Mouse (Mus musculus): ENCODE measurements at regions not wholly inside any gene's neighbourhood (a gene's known extent, or its start where the extent isn't known, plus 50 kb on each side); places are given as distances from the start of the nearest gene placed in this dataset.

DNA sequence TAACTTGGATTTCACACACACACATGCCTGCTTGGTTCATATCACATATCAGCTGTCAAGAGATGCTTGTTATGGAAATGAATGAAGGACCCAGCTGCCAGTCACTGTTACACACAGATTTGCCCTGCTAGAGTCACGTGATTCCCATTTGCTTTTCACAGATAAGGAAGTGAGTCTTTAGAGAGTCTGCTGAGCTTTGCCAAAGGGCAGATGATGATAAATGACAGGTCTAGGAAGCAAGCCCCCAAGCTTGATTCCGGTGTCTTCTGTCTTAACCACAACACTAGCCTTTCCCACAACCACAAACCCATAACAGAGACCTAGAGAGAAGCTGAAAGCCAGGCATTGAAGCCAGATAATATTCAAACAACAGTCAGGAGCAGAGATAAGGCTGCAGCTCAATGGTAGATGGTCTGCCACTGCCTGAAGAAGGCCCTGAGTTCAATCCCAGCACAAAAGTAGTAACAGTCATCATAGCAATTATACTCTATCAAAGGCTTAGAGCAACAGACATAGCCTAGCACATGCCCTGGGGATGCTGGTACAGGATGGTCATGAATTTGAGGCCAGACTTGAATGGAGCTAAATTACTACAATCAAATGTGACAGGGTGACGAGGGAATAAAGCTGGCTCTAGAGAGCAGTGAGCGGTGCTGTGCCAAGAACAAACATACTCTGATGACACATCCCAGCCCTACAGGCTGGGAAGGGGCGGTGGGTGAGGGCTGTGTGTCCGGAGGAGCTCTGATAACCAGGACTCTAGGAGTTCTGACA is 89.0 kb upstream of the H2afz start:
- Histone ChIP-seq H3K4me3 (no peak overlapping the region), H3K27me3 (ENCODE audit: low read depth, poor library complexity, severe bottlenecking) (peaks cover 19% of the 10 kb centered on the region), H3K36me3 (no peaks in the 10 kb centered on the region), H3K27ac (no peak overlapping the region), H3K4me1 (no peaks in the 10 kb centered on the region), H3K9me3 (replicated peaks) (no peaks in the 10 kb centered on the region)
- no peak for DNase-seq (ENCODE audit: low spot score)
- WGBS, result 74% methylated on average over 6 of the region's 6 CpGs

DNA sequence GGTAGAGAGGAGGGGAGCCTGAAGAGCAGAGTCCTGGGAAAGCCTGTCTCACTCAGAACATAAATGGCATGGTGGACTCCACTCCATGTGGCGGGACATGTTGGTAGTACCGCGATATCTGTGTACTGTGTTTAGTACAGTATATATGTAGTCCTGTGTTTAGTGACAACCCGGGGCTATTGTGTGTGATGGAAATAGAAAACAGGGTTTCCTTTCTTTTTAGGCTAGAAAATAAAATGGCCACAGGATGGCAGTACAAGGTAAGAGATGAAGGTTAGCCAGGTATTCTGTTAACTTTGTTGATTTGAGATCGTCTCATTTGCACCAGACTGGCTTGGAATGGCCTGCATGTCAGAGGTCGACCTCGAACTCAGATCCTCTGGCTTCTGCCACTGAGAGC is 86.2 kb upstream of the H2afz start:
- H3K4me1 ChIP-seq, result no peaks in the 10 kb centered on the region
- H3K9me3 ChIP-seq (replicated peaks), result no peaks in the 10 kb centered on the region
- 43% methylated on average over 7 of the region's 7 CpGs for WGBS
- no peak overlapping the region for H3K27ac ChIP-seq
- no peak overlapping the region for H3K4me3 ChIP-seq
- DNase-seq (ENCODE audit: low spot score), result no peak
- H3K27me3 ChIP-seq (ENCODE audit: low read depth, poor library complexity, severe bottlenecking), result peaks cover 30% of the 10 kb centered on the region
- H3K36me3 ChIP-seq, result no peaks in the 10 kb centered on the region

DNA sequence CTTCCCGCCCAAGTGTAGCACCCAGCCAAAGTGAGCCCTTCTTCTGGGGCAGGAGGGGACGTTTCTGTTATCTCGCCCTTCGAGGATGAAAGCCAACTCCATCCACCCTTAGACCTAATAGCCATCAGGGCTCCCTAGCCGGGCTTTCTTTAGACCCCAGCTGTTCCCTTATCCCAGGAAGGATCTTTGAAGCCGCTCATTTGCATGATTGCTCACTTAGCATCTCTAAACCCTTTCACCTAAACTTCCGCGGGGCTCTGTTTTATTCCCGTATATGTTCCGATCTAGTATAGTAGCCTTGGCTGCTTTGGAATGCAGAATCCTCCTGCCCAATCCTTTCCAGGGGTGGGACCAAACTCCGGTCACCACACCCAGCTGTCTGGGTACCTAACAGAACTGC is 84.3 kb upstream of the H2afz start:
- peaks cover 2% of the 10 kb centered on the region; the same call in 1 of the 2 replicates for H3K4me1 ChIP-seq
- H3K27ac ChIP-seq, result no peak overlapping the region
- WGBS, result 4% methylated on average over 11 of the region's 11 CpGs
- peaks cover 30% of the 10 kb centered on the region for H3K27me3 ChIP-seq (ENCODE audit: low read depth, poor library complexity, severe bottlenecking)
- H3K36me3 ChIP-seq, result no peaks in the 10 kb centered on the region
- DNase-seq (ENCODE audit: low spot score), result no peak
- H3K4me3 ChIP-seq, result no peak overlapping the region
- H3K9me3 ChIP-seq (replicated peaks), result no peaks in the 10 kb centered on the region

DNA sequence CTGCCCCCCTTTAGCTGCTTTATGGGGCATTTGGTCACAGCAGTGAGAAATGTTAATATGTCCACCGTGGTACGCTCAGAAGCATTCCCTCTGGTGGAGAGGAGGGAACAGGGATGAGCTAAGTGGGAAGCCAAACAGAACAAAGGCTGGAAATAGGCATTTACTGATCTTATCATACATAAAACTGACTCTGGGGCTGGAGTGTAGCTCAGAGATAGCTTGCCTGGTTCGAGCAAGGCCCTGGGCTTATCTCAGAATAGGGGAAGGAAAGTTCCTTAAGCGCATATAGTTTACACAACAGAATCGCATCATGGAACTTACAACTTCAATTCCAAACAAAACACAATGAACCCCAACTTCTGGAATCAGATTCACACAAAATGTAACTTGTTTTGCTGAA is 81.5 kb upstream of the H2afz start:
- no peak overlapping the region for H3K4me3 ChIP-seq
- peaks cover 5% of the 10 kb centered on the region; the same call in 1 of the 2 replicates for H3K4me1 ChIP-seq
- no peaks in the 10 kb centered on the region for H3K9me3 ChIP-seq (replicated peaks)
- no peaks in the 10 kb centered on the region for H3K36me3 ChIP-seq
- DNase-seq (ENCODE audit: low spot score), result no peak
- peaks cover 30% of the 10 kb centered on the region for H3K27me3 ChIP-seq (ENCODE audit: low read depth, poor library complexity, severe bottlenecking)
- 76% methylated on average over 5 of the region's 5 CpGs for WGBS
- H3K27ac ChIP-seq, result no peak overlapping the region

DNA sequence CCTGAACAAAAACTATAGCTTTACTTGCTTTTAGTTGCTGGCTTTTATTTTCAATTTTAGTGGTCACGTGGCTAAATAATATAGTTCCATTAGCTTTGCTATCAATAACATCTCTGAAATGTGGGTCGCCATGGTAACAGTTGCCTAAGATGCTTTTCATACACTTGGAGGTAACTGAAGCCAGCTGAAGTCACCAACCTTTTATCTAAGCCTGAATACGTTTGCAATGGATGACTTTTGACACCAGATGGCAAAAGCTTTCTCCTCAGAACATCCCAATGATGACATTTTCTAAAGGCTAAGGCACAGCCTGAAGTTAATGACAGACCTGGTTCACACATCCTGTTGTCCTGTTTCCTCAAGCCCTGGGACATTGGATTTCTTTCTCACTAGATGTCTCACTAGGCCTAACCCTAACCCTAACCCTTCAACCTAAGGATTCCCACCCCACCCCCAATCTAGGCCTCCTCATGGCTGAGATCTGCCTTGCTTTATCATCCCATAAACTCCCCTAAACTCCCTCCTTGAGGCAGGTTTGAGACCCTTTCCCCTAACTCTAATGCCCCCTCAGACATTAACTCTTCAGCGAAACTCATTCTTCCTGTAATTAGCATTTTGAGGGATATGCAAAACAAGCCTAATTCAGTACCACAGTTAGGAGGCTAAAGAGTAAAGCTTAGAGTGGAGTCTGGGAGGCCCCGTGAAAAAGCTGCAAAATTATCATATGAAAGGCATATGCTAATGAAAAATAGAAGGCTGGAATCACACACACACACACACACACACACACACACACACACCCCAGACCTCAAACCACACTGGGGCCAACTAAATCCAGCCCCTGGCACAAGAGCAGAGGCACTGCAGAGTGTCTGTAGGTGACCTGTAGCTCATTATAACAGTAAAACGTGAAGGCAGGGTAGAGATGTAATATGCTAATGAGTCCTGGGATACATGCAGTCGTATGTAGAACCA is 80.1 kb upstream of the H2afz start:
- no peaks in the 10 kb centered on the region for H3K9me3 ChIP-seq (replicated peaks)
- H3K36me3 ChIP-seq, result no peaks in the 10 kb centered on the region
- WGBS, result 48% methylated on average over 7 of the region's 7 CpGs
- no peak overlapping the region for H3K4me3 ChIP-seq
- H3K4me1 ChIP-seq, result peaks cover 5% of the 10 kb centered on the region; the same call in 1 of the 2 replicates
- H3K27ac ChIP-seq, result no peak overlapping the region
- no peak for DNase-seq (ENCODE audit: low spot score)
- peaks cover 22% of the 10 kb centered on the region for H3K27me3 ChIP-seq (ENCODE audit: low read depth, poor library complexity, severe bottlenecking)

DNA sequence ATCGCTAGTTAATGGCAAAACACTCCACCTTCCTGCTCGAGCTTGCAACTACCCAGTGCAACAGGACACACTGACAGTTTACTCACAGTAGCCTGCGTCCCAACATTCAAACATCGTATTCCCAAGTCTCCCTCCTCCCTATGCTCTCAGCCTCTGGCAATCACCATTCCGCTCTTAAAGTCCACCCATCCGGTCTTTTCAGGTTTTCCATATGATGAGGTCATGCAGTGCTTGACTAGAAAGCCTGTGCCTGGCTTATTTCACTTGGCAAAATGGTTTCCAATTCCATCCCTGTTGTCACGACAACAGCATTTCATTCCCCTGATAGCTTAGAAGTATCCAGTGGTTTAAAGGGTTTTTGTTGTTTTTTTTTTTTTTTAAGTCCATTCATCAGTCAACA is 79.1 kb upstream of the H2afz start:
- no peak for DNase-seq (ENCODE audit: low spot score)
- H3K27me3 ChIP-seq (ENCODE audit: low read depth, poor library complexity, severe bottlenecking), result peaks cover 12% of the 10 kb centered on the region
- H3K27ac ChIP-seq, result no peak overlapping the region
- 78% methylated on average over 7 of the region's 7 CpGs for WGBS
- no peak overlapping the region for H3K4me3 ChIP-seq
- peaks cover 5% of the 10 kb centered on the region; the same call in 1 of the 2 replicates for H3K4me1 ChIP-seq
- H3K9me3 ChIP-seq (replicated peaks), result no peaks in the 10 kb centered on the region
- H3K36me3 ChIP-seq, result no peaks in the 10 kb centered on the region

DNA sequence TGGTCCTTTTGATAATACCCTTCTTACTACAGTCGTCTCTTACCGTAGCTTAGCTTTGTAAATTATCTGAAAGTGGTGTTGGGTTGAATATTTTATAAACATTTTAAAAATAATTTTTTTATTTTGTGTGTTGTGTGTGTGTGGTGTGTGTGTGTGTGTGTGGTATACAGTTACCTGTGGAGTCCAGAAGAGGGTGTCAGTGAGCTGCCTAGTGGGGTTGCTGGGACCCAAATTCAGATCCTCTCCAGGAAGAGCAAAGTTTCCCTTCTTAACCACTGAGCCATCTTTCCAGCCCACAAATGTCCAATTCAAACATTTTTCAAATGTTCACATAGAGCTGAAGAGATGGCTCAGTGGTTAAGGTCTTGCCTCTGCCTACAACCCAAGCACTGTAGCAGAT is 78.4 kb upstream of the H2afz start:
- 94% methylated on average over 2 of the region's 2 CpGs for WGBS
- Histone ChIP-seq H3K4me1 (peaks cover 5% of the 10 kb centered on the region; the same call in 1 of the 2 replicates), H3K36me3 (no peaks in the 10 kb centered on the region), H3K27ac (no peak overlapping the region), H3K9me3 (replicated peaks) (no peaks in the 10 kb centered on the region), H3K27me3 (ENCODE audit: low read depth, poor library complexity, severe bottlenecking) (peaks cover 5% of the 10 kb centered on the region; the same call in 1 of the 2 replicates), H3K4me3 (no peak overlapping the region)
- DNase-seq (ENCODE audit: low spot score), result no peak

DNA sequence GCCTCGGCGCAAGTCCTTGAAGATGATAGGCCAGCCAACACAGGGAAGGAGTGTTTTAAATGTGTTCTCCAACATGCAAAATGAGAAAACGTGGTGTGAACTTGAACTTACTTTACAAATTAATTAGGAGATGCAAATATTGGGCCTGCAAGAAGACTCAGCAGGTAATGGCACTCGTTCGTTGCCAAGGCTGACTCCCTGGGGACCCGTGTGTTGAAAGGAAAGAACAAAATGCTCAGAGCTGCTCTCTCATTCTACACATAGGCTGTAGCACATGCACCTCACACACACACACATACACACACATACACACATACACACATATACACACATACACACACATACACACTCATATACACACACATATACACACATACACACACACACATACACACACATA is 74.6 kb upstream of the H2afz start:
- WGBS, result 80% methylated on average over 6 of the region's 6 CpGs
- DNase-seq (ENCODE audit: low spot score), result no peak
- no peaks in the 10 kb centered on the region for H3K36me3 ChIP-seq

DNA sequence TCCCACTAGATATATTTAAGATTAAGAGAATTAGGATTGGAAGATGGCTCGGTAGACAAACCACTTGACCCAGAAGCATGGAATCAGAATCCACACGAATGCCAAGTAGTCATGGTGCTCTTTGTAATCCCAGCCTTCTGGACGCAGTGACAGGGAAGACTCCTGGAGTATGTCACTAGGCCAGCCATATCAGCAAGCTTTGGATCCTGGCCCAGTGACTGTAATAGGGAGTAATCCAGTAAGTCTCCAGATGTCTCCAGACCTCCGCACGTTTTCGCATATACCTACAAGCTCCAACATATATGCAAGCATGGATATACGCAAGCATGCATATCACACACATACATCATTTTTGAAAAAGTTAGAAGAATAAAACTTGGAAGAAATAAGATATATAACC is 73.9 kb upstream of the H2afz start:
- H3K4me1 ChIP-seq, result no peaks in the 10 kb centered on the region
- no peak for DNase-seq (ENCODE audit: low spot score)
- no peak overlapping the region for H3K4me3 ChIP-seq
- WGBS, result 93% methylated on average over 7 of the region's 7 CpGs
- no peaks in the 10 kb centered on the region for H3K27me3 ChIP-seq (ENCODE audit: low read depth, poor library complexity, severe bottlenecking)
- H3K27ac ChIP-seq, result no peak overlapping the region
- no peaks in the 10 kb centered on the region for H3K9me3 ChIP-seq (replicated peaks)
- H3K36me3 ChIP-seq, result no peaks in the 10 kb centered on the region

More for the DNA sequence above, 74.6 kb upstream of the H2afz start:
- Histone ChIP-seq H3K4me3 (no peak overlapping the region), H3K27me3 (ENCODE audit: low read depth, poor library complexity, severe bottlenecking) (no peaks in the 10 kb centered on the region), H3K27ac (no peak overlapping the region), H3K9me3 (replicated peaks) (no peaks in the 10 kb centered on the region), H3K4me1 (peaks cover 5% of the 10 kb centered on the region; the same call in 1 of the 2 replicates)

DNA sequence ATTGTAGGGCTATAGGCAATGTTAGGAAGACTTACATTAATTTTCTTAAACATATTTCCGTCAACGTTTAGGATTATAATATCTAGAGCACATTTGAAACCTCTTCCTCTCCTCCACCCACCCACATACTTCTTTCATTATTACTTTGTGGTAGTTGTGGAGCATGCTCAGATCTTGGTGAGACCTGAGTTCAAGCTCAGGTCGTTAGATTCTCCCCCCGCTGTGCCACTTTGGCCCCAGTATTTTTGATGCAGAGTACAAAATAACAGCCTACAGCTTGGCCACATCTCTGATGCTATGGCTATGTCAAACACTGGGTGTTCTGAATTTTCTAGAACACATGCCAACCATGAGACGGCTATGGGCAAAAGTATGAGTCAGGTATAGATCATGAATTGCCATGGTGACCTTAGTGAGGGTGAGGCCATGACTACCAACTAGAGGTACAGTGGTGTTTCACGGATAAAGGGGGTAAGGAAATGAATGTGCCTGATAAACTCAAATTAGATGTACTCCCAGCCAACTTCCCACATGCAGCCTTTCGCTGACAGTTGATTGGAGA is 68.5 kb upstream of the H2afz start:
- no peaks in the 10 kb centered on the region for H3K36me3 ChIP-seq
- 90% methylated on average over 7 of the region's 7 CpGs for WGBS
- H3K4me3 ChIP-seq, result no peak overlapping the region
- H3K27ac ChIP-seq, result no peak overlapping the region
- H3K9me3 ChIP-seq (replicated peaks), result no peaks in the 10 kb centered on the region
- H3K27me3 ChIP-seq (ENCODE audit: low read depth, poor library complexity, severe bottlenecking), result no peaks in the 10 kb centered on the region
- H3K4me1 ChIP-seq, result no peaks in the 10 kb centered on the region
- DNase-seq (ENCODE audit: low spot score), result no peak

DNA sequence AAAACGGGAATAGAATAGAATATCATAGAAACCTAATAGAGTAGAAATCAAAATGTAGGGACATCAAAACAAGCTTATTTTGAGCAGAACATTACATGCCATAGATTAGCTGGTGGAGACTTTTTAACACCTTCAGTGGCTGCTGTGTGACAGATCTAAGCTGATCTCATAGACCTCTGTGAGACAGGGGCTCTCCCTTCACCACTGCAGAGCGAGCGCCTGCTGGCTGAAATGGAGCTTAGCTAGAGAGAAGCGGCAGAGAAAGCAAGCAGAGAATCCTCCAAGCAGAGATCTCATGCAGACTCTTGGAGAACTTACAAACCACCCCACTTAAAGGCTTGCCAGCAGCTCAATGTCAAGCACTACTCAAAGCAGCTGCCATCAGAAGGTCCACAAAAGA is 65.5 kb upstream of the H2afz start:
- DNase-seq (ENCODE audit: low spot score), result no peak
- Histone ChIP-seq H3K9me3 (replicated peaks) (no peaks in the 10 kb centered on the region), H3K4me1 (no peaks in the 10 kb centered on the region), H3K27me3 (ENCODE audit: low read depth, poor library complexity, severe bottlenecking) (no peaks in the 10 kb centered on the region), H3K4me3 (no peak overlapping the region), H3K36me3 (no peaks in the 10 kb centered on the region), H3K27ac (no peak overlapping the region)
- WGBS, result 86% methylated on average over 4 of the region's 4 CpGs

DNA sequence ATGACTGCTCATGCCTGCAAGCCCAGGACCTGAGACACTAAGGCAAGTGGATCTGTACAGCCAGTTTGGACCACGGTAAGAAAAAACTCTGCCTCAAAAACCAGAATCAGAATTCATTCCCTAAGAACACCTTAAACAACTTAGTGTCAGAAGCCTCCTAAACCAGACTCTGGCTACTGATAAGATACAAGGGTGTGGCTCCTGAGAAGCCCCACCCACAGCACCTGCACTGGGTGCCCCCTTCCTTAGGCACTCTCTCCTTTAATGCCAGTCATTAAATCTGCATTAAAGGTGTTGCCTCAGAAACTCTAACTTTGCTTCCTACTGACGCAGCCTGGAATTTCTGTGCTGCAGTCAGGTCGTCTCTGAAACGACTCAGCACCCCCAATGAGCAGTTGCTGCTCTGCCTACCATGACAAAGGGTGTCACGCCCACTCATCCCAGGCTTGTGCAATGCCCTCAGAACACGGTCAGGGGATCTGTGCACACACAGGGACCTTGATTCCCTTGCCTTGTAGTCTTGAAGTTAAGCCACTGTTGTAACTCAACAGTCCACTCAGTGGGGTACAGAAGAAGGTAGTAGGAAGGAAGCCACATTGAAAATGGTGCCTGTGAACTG is 62.8 kb upstream of the H2afz start:
- Histone ChIP-seq H3K4me3 (no peak overlapping the region), H3K36me3 (no peaks in the 10 kb centered on the region), H3K27ac (no peak overlapping the region), H3K4me1 (no peaks in the 10 kb centered on the region), H3K27me3 (ENCODE audit: low read depth, poor library complexity, severe bottlenecking) (no peaks in the 10 kb centered on the region), H3K9me3 (replicated peaks) (no peaks in the 10 kb centered on the region)
- DNase-seq (ENCODE audit: low spot score), result no peak
- WGBS, result 63% methylated on average over 6 of the region's 6 CpGs
